ENCODE assay signal across 8 mouse cellular contexts in genomic region chr17:8340407-8341359, GRCm38 (mm10). TPM values are rescaled to one million over a fixed set of nuclear protein-coding genes. Genes with fewer than 3 reads are reported as not detected.
DNase-seq lines count a peak whose midpoint lies in the region; ATAC-seq and TF ChIP-seq lines count a peak whose summit lies in the region.

No protein-coding gene starts in this region.

- H3K36me3 ChIP-seq in testis, adult 2 months (ENCODE audit: control insufficient read depth, insufficient read depth, low read length), result no peaks in the 10 kb centered on the region
- H3K36me3 ChIP-seq in heart, embryonic 15.5 days, result no peaks in the 10 kb centered on the region

- ATAC-seq in heart, embryonic 15.5 days (replicated peaks; ENCODE audit: insufficient number of reproducible peaks, insufficient read depth, low FRiP score, low read depth), result peak; percentile 55

- H3K4me2 ChIP-seq in heart, embryonic 15.5 days, result peak overlapping the region; percentile 92

- H3K9me3 ChIP-seq in heart, embryonic 15.5 days (replicated peaks), result no peaks in the 10 kb centered on the region

- peaks cover 2% of the 10 kb centered on the region; the same call in 1 of the 2 replicates for H3K27me3 ChIP-seq in testis, adult 2 months (ENCODE audit: control insufficient read depth, insufficient read depth, low read length)
- H3K27me3 ChIP-seq in heart, embryonic 15.5 days, result peaks cover 52% of the 10 kb centered on the region

- peak overlapping the region; percentile 56 for H3K4me3 ChIP-seq in testis, adult 2 months (ENCODE audit: control insufficient read depth, low read depth, low read length)
- peak overlapping the region; percentile 47 for H3K4me3 ChIP-seq in cortical plate, adult 2 months (ENCODE audit: insufficient read depth, low read length)
- peak overlapping the region; percentile 54 for H3K4me3 ChIP-seq in heart, embryonic 15.5 days

- H3K4me1 ChIP-seq in testis, adult 2 months (ENCODE audit: control insufficient read depth, insufficient read depth, low read length), result peaks cover 18% of the 10 kb centered on the region
- H3K4me1 ChIP-seq in cortical plate, adult 2 months (ENCODE audit: control insufficient read depth, insufficient read depth, low read length), result peaks cover 5% of the 10 kb centered on the region
- peaks cover 22% of the 10 kb centered on the region for H3K4me1 ChIP-seq in heart, embryonic 15.5 days (replicated peaks)

- WGBS in heart, embryonic 15.5 days, result under 1% methylated on average over 56 of the region's 92 CpGs

- peak overlapping the region; percentile 28 for H3K9ac ChIP-seq in heart, embryonic 15.5 days

- H3K27ac ChIP-seq in testis, adult 2 months (ENCODE audit: control insufficient read depth, insufficient read depth, low read depth, low read length), result no peak overlapping the region
- H3K27ac ChIP-seq in cortical plate, adult 2 months (ENCODE audit: insufficient read depth, low read length), result peak overlapping the region; percentile 93
- no peak overlapping the region for H3K27ac ChIP-seq in heart, embryonic 15.5 days

- no peak for TF ChIP-seq CTCF in testis, adult 2 months (IDR thresholded peaks at IDR 0.05; ENCODE audit: control insufficient read depth, insufficient read depth, insufficient replicate concordance, low read depth, low read length)
- no peak for TF ChIP-seq CTCF in cortical plate, adult 2 months (IDR thresholded peaks at IDR 0.05; ENCODE audit: extremely low read depth, insufficient read depth, low read length)

- TF ChIP-seq POLR2A in testis, adult 2 months (IDR thresholded peaks at IDR 0.05; ENCODE audit: control insufficient read depth, low read depth, low read length), result no peak
- 0 out of 2 replicates have a peak, but pooled peaks have one; percentile 7 for TF ChIP-seq POLR2A in cortical plate, adult 2 months (IDR thresholded peaks at IDR 0.05; ENCODE audit: extremely low read depth, insufficient read depth, low read length)

- no peak for DNase-seq in testis, postnatal 14 days (ENCODE audit: low spot score)
- peak; percentile 42 for DNase-seq in layer of hippocampus, adult 9-11 months
- DNase-seq in lung, postnatal 36 days, result peak; percentile 18
- DNase-seq in right cerebral cortex, postnatal 36 days (ENCODE audit: low spot score in 2 of 2), result peak; percentile 39 to 43
- DNase-seq in T-cell, adult 2 months (ENCODE audit: low spot score), result no peak

RNA-seq across cellular contexts. Expression of gene Prr18, which starts 3.4 kb away (rescaled TPM):
- polyA plus RNA-seq in testis, adult 2 months (2012; rRNA removed), result 0.15 and 0.16 TPM in 2 replicates
- polyA plus RNA-seq in cortical plate, adult 2 months (2012; rRNA removed), result 34.3 and 40.8 TPM in 2 replicates
- 0.13 and 0.47 TPM in 2 replicates for polyA plus RNA-seq in heart, embryonic 15.5 days (2015; fragmentation: Nextera tagmentation; extraction: Ambion mirVana)

RNA-seq across cellular contexts. Expression of gene T2, which starts 15.1 kb away (rescaled TPM):
- polyA plus RNA-seq in testis, adult 2 months (2012; rRNA removed), result 0.13 and 0.16 TPM in 2 replicates
- 0.83 and 1.2 TPM in 2 replicates for polyA plus RNA-seq in cortical plate, adult 2 months (2012; rRNA removed)
- polyA plus RNA-seq in heart, embryonic 15.5 days (2015; fragmentation: Nextera tagmentation; extraction: Ambion mirVana), result 1.2 and 1.9 TPM in 2 replicates

RNA-seq across cellular contexts. Expression of gene Sft2d1, which starts 29.8 kb away (rescaled TPM):
- polyA plus RNA-seq in testis, adult 2 months (2012; rRNA removed), result 34.6 and 40.9 TPM in 2 replicates
- polyA plus RNA-seq in cortical plate, adult 2 months (2012; rRNA removed), result 117 and 124 TPM in 2 replicates
- 58.6 and 64.0 TPM in 2 replicates for polyA plus RNA-seq in heart, embryonic 15.5 days (2015; fragmentation: Nextera tagmentation; extraction: Ambion mirVana)

RNA-seq across cellular contexts. Expression of gene Mpc1, which starts 58.0 kb away (rescaled TPM):
- 36.7 and 42.3 TPM in 2 replicates for polyA plus RNA-seq in testis, adult 2 months (2012; rRNA removed)
- 398 and 433 TPM in 2 replicates for polyA plus RNA-seq in cortical plate, adult 2 months (2012; rRNA removed)
- polyA plus RNA-seq in heart, embryonic 15.5 days (2015; fragmentation: Nextera tagmentation; extraction: Ambion mirVana), result 244 and 297 TPM in 2 replicates

Comparison
In these comparisons a context has a peak if more than half of its experiments do, and no peak if none do; other contexts are left out.
1. DNase-seq: peak in layer of hippocampus, adult 9-11 months (single experiment), lung, postnatal 36 days (single experiment) and right cerebral cortex, postnatal 36 days (2 of 2); none in testis, postnatal 14 days (single experiment) and T-cell, adult 2 months (single experiment).
2. RNA of gene Prr18, which starts 3.4 kb away (polyA plus RNA-seq): 34.3 to 40.8 TPM in cortical plate, adult 2 months; 0.15 to 0.16 TPM in testis, adult 2 months and 0.13 to 0.47 TPM in heart, embryonic 15.5 days; every median in the first group is over 10 times any median in the second.
3. Peak in every context shown above with its lines, with median percentiles within 50 percentile points of each other: H3K4me3 ChIP-seq.